Mouse (Mus musculus): ENCODE data around the gene Rc3h1. TPM values are rescaled to one million over a fixed set of nuclear protein-coding genes. Genes with fewer than 3 reads are reported as not detected.

Gene Rc3h1
- total RNA-seq, 2 experiments from 2014 or later = 38.3 to 41.8 TPM

GRCm38 (mm10) chr1:161010436-161010835 lies 104.2 kb downstream of the Rc3h1 start:
- DNase-seq (ENCODE audit: low spot score in 2 of 2) = no peak
- intact Hi-C loops (cut with DNase I) = no loop called here

GRCm38 (mm10) chr1:161016378-161016777 lies 110.2 kb downstream of the Rc3h1 start:
- intact Hi-C loops (cut with DNase I) = no loop called here
- DNase-seq (ENCODE audit: low spot score in 2 of 2) = no peak

DNA sequence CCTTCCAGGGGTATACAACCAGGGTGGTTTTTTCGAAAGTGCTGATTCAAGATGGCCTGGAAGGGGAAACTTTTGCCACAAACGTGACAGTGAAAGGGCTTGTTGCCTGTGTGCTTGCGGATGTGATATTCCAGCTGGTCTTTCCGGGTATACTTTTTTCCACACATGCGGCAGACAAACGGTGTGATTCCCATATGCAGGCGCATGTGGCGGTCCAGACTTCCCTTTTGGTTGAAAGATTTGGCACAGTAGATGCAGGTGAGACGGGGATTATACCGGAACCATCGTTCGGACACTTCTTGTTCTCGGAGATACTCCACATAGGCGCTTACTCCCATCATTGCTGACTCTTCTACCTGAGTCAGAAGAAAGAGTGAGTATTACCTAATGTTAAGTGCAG lies 113.8 kb downstream of the Rc3h1 start:
- intact Hi-C loops (cut with DNase I) = no loop called here
- DNase-seq (ENCODE audit: low spot score in 2 of 2) = no peak

Other genes starting within 250 kb of the Rc3h1 start
- gene Rabgap1l, start 113.2 kb upstream of the Rc3h1 start, total RNA-seq (2021) = 100 to 1,000 TPM; 170 to 171 TPM
- gene Serpinc1, start 72.2 kb downstream of the Rc3h1 start, total RNA-seq (2021) = under 1 TPM; 0.29 to 0.53 TPM
- 10 to 100 TPM; 11.4 to 14.9 TPM for gene Zbtb37, start 128.4 kb downstream of the Rc3h1 start, total RNA-seq (2021)
- 10 to 100 TPM; 22.4 to 24.0 TPM for gene Dars2, start 164.2 kb downstream of the Rc3h1 start, total RNA-seq (2021)
- 1 to 10 TPM; 1.6 to 1.8 TPM for gene Cenpl, start 164.3 kb downstream of the Rc3h1 start, total RNA-seq (2021)
- gene Klhl20, start 225.1 kb downstream of the Rc3h1 start, total RNA-seq (2021) = 10 to 100 TPM; 17.6 to 18.1 TPM
- gene Ankrd45, start 236.3 kb downstream of the Rc3h1 start, total RNA-seq (2021) = 10 to 100 TPM; 37.0 to 39.0 TPM

Measured in left cerebral cortex, postnatal 14 days (tissue).